Mouse (Mus musculus) hindbrain, embryonic 12.5 days (tissue): Measurements from ENCODE around the gene Igsf9b. TPM values are rescaled to one million over a fixed set of nuclear protein-coding genes. Genes with fewer than 3 reads are reported as not detected.

Experiments
- ATAC-seq: fragments of 200-750 bp; cut with Nextera tagmentation; 2 replicates; pipeline ENCODE4 v1.8.0; 2017; ENCODE audit warnings: moderate TSS enrichment; ENCODE audit not compliant: low FRiP score
- H3K27ac ChIP-seq: fragments of 300-500 bp; sonication (generic); 2 replicates; pipeline ENCODE4 v1.5.1; 2016; ENCODE audit warnings: mild to moderate bottlenecking
- H3K27me3 ChIP-seq: fragments of 300-500 bp; sonication (generic); 2 replicates; pipeline ENCODE4 v1.6.1; 2016; ENCODE audit warnings: mild to moderate bottlenecking
- H3K36me3 ChIP-seq: fragments of 300-500 bp; sonication (generic); 2 replicates; pipeline ENCODE4 v1.6.1; 2016; ENCODE audit warnings: mild to moderate bottlenecking
- H3K4me1 ChIP-seq: fragments of 300-500 bp; sonication (generic); 2 replicates; pipeline ENCODE4 v1.6.1; 2016
- H3K4me2 ChIP-seq: fragments of 300-500 bp; sonication (generic); replicated peaks from 2 replicates; pipeline ENCODE4 v1.6.1; 2016; ENCODE audit warnings: mild to moderate bottlenecking
- H3K4me3 ChIP-seq: fragments of 300-500 bp; sonication (generic); 2 replicates; pipeline ENCODE4 v1.5.1; 2016; ENCODE audit warnings: mild to moderate bottlenecking
- H3K9ac ChIP-seq: fragments of 300-500 bp; sonication (generic); 2 replicates; pipeline ENCODE4 v1.6.1; 2016; ENCODE audit warnings: mild to moderate bottlenecking, moderate library complexity
- H3K9me3 ChIP-seq: fragments of 300-500 bp; sonication (generic); replicated peaks from 2 replicates; pipeline ENCODE4 v1.6.1; 2016; ENCODE audit warnings: mild to moderate bottlenecking
- WGBS: fragments of 180-500 bp; shearing (Covaris S2); methylation state at CpG from one replicate; pipeline ENCODE4 v1.1.7; 2016; 5-methylcytosine and 5-hydroxymethylcytosine counted together
- polyA plus RNA-seq: library from polyadenylated mRNA; unstranded; fragments of >200 nt; fragmentation: Nextera tagmentation; extraction: Ambion mirVana; gene quantifications from 2 replicates; pipeline ENCODE4 v1.2.1, GENCODE M21; 2016

Gene Igsf9b
- polyA plus RNA-seq = 10.3 and 11.6 TPM in 2 replicates

DNA sequence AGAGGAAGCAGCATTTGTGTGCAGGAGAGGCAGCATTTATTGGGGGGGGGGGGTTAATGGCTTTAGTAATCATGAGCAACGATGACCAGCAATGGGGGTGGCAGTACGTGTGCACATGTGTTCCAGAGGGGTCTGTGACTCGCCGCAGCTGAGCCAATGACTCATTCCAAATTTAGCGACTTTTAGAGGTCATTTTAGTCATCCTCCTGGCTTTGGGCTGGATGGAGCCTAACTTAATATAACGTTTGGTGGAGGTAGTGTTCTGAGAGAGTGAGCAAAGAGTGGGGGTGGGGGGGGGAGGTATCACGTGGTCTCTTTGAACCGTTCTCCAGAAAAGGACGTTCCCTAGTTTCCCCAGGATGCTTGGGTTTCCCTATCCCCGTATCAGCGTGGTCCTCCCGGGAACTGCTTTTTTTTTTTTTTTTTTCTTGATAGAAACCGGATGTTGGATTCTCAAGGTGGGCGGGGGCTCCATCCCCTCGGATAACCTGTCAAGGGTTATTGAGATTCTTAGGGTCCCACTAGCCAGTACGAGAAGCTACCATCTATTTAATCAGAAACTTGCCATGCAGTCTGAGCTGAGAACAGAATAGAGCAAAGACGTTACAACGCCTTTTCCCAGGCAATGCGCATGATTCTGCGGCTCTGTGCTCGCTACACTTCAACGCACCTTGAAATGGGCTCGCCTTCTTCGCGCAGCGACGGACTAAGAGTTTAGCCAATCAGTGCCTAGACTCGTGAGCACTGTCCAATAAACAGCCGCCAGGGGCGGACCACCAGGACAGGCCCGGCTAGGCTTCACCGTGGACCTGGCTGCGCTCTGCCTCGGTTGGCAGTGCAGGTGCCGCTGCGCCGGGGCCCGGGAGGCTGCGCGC is at the start of gene Igsf9b:
Gene Igsf9b, plus strand, starts transcription at position 794 of the 875 bp plus-strand sequence.
- WGBS = under 1% methylated on average over 40 of the region's 40 CpGs
- peak; percentile 99 for ATAC-seq
- H3K4me1 ChIP-seq = peaks cover 36% of the 10 kb centered on the region

DNA sequence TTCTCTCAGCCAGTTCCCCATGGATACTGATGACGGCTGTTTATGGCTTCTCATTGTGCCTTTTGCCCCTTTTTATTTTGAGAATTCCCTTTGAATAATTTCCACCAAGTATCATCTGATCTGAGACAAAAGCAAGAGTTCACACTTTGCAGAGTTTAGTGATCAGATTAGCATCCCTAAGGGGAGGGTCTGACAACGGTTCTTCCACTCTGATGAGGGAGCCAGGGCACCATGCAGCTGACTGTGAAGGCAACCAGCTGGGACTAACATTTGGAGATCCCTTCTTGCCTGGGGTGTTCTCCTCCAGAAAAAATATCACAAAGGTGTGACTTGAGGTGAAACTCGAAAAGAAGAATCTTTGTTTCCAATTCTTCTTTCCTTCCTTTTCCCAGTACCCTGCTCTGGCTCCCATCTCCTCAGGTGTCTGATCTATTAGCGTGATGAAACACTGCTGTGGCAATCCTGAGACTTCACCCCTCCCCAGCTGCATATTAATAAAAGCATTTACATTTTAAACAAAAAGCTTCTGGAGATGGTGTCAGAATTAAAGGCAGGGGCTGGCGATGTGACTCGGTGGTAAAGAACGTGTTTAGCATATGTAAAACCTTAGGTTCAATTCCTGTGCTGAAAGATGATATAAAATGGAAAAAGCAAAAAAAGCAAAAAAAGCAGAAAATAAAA is 46.8 kb upstream of the Igsf9b start:
- Histone ChIP-seq H3K4me3 (no peak overlapping the region), H3K36me3 (no peaks in the 10 kb centered on the region), H3K27me3 (no peaks in the 10 kb centered on the region), H3K9ac (no peak overlapping the region), H3K27ac (no peak overlapping the region), H3K4me2 (no peak overlapping the region), H3K9me3 (no peaks in the 10 kb centered on the region), H3K4me1 (no peaks in the 10 kb centered on the region)
- 57% methylated on average over 7 of the region's 7 CpGs for WGBS
- ATAC-seq = no peak

More for the DNA sequence above, at the start of gene Igsf9b:
- Histone ChIP-seq H3K9ac (peak within 1 kb of the TSS; percentile 68), H3K27me3 (peaks cover 22% of the 10 kb centered on the region), H3K4me2 (peak within 1 kb of the TSS; percentile 93), H3K36me3 (no peaks in the 10 kb centered on the region), H3K4me3 (peak within 1 kb of the TSS; percentile 75), H3K27ac (peak within 1 kb of the TSS; percentile 81), H3K9me3 (no peaks in the 10 kb centered on the region)

DNA sequence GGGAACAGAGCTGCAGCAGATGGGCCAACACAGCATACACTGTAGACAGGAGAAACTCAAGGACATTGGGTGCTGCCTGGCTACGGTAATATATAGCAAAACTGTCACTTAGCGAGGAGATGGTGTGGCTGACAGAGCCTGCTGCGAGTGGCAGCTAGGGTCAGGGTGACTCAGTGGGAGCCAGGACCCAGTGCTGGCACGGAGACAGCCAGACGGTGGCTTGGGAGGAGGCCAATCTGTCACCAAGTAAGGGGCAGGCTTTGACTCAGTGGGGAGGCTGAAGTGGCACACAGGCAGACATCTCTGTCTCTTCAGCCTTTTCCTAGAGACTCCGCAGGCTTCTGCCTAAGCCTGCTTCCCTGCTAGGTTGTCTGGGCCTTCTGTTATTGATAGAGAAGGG is 42.5 kb upstream of the Igsf9b start:
- no peak overlapping the region for H3K9ac ChIP-seq
- H3K27me3 ChIP-seq = no peaks in the 10 kb centered on the region
- 53% methylated on average over 6 of the region's 6 CpGs for whole genome bisulfite sequencing
- ATAC-seq = no peak
- H3K27ac ChIP-seq = no peak overlapping the region
- H3K36me3 ChIP-seq = no peaks in the 10 kb centered on the region
- H3K4me1 ChIP-seq = no peaks in the 10 kb centered on the region
- H3K4me2 ChIP-seq = no peak overlapping the region
- H3K4me3 ChIP-seq = no peak overlapping the region
- no peaks in the 10 kb centered on the region for H3K9me3 ChIP-seq

DNA sequence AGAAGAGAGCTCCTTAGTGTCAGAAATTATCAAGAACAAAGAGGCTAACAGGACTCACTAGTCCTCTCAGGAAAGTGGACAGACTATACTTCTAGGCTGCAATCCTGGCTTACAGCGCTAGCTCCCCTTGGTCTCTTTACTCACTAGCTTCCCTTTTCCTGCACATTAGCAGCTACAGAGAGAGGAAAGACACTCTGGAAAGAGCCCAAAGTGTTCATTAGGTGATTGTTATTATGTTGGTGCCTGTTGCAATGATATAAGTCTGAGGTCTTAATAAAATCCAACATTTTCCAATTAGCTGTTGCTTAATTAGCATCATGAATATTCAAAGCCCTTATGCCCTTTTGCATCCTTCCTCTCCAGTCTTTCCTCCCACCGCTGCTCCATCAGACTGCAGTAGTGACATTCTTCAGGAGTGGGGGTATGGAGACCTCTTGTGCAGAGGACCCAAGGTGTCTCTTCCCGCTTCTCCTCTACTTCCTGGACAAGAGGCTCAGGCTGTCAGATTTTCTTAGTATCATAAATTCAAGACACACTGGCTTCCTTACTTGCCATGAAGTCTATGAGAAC is 38.5 kb upstream of the Igsf9b start:
- no peak for ATAC-seq
- WGBS = 80% methylated on average over 3 of the region's 3 CpGs
- Histone ChIP-seq H3K9ac (no peak overlapping the region), H3K9me3 (no peaks in the 10 kb centered on the region), H3K27ac (no peak overlapping the region), H3K4me3 (no peak overlapping the region), H3K27me3 (no peaks in the 10 kb centered on the region), H3K4me1 (no peaks in the 10 kb centered on the region), H3K36me3 (no peaks in the 10 kb centered on the region), H3K4me2 (no peak overlapping the region)

DNA sequence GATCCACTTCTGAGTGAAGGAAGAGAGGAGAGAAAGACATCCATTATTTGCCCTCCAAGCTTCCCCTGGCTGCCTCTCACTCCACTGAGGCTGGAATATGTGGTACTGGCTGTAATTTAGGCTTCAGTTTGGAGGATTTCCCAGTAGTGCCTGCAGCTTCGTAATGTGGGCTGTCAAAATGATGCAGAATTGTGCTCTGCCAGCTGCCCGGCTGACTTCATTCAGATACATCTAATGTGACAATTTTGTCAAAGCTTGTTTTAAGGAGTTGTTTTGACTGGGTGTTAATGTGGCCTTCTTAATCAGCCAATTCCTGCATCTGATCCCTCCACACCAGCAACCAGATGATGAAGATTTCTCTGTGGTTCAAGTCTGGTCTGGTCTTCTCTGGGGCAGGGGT is 37.1 kb upstream of the Igsf9b start:
- no peak overlapping the region for H3K27ac ChIP-seq
- ATAC-seq = no peak
- no peaks in the 10 kb centered on the region for H3K9me3 ChIP-seq
- no peaks in the 10 kb centered on the region for H3K4me1 ChIP-seq
- WGBS = 64% methylated on average over 2 of the region's 2 CpGs
- H3K9ac ChIP-seq = no peak overlapping the region
- no peak overlapping the region for H3K4me3 ChIP-seq
- no peaks in the 10 kb centered on the region for H3K36me3 ChIP-seq
- H3K4me2 ChIP-seq = no peak overlapping the region
- H3K27me3 ChIP-seq = no peaks in the 10 kb centered on the region

DNA sequence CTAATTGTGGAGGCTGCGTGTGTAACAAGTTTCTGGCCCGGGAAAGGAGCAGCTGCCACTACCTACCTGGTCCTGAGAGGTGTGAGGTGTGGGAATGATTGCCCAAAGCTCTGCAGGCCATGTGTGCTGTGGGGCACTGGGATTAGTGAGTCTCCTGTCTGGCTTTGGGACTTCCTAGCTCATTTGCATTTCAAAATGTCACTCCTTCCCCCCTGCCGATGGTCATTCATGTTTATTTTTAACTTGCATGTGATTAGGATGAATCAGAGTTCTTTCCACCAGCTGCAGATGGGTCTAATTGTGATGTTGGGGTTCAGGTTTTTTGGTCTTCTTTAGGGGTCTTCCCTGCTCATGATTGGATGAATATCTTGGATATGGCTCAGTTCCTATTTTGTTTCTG is 34.0 kb upstream of the Igsf9b start:
- Histone ChIP-seq H3K9ac (no peak overlapping the region), H3K27me3 (no peaks in the 10 kb centered on the region), H3K4me3 (no peak overlapping the region), H3K4me2 (no peak overlapping the region), H3K36me3 (no peaks in the 10 kb centered on the region), H3K4me1 (no peaks in the 10 kb centered on the region), H3K9me3 (no peaks in the 10 kb centered on the region), H3K27ac (no peak overlapping the region)
- WGBS = 62% methylated on average over 3 of the region's 3 CpGs
- ATAC-seq = no peak

DNA sequence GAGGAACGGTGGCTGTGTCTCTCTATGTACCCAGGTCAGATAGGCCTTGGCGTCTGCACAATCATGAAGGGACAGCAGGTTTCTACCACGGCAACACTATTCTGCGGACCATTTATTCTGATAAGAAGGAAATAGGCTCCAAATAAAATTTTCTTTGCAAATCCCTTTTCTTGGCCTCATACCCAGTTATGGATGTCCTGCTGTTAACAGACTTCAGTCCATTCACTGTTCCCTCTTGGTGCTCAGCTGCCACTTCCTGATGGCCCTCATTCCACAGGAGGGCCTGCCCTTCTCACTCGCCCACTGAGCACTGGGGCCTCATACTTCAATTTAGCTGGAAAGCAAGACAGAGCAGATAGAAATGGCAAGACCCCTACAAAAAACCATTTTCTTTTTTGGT is 31.1 kb upstream of the Igsf9b start:
- Histone ChIP-seq H3K9me3 (no peaks in the 10 kb centered on the region), H3K27me3 (no peaks in the 10 kb centered on the region), H3K36me3 (no peaks in the 10 kb centered on the region), H3K9ac (no peak overlapping the region), H3K27ac (no peak overlapping the region), H3K4me3 (no peak overlapping the region), H3K4me1 (no peaks in the 10 kb centered on the region), H3K4me2 (no peak overlapping the region)
- 83% methylated on average over 5 of the region's 5 CpGs for WGBS
- ATAC-seq = no peak

DNA sequence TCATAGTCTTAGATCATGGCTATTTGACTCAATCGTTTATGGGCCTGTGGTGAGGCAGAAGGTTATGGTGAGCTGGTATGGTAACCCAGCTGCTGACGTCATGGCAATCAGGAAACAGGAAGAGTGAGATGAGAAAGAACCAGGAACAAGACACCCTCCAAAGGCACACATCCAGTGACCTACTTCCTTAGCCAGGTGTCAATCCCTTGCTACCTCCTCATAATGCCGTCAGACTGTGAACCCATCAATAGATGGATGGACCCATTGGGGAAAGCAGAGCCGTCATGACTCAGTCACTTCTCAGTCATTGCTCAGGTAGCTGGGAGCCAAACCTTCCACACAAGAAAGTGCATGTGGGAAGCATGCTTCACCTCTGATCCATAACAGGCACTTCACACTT is 30.5 kb upstream of the Igsf9b start:
- Histone ChIP-seq H3K4me3 (no peak overlapping the region), H3K9me3 (no peaks in the 10 kb centered on the region), H3K36me3 (no peaks in the 10 kb centered on the region), H3K27ac (no peak overlapping the region), H3K27me3 (no peaks in the 10 kb centered on the region), H3K4me1 (no peaks in the 10 kb centered on the region), H3K4me2 (no peak overlapping the region), H3K9ac (no peak overlapping the region)
- ATAC-seq = no peak
- WGBS = 87% methylated on average over 4 of the region's 4 CpGs

DNA sequence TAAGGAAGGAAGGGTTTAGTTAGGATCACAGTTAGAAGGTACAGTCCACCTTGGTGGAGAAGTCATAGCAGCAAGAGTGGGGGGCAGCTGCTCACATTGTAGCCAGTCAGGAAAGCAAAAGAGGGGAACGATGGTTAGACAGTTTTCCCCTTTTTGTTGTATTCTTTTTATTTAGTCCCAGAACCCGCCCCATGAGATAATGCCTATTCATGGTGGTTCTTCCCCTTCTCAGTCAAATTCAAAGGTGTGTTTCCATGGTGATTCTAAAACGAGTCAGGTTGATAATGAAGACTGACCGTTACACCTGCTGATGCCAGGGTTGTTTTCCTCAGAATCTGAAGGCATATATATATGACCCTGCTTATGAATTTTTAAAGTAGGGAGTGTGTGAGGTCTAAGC is 29.7 kb upstream of the Igsf9b start:
- no peaks in the 10 kb centered on the region for H3K36me3 ChIP-seq
- H3K9me3 ChIP-seq = no peaks in the 10 kb centered on the region
- no peak overlapping the region for H3K4me3 ChIP-seq
- H3K27ac ChIP-seq = no peak overlapping the region
- H3K27me3 ChIP-seq = no peaks in the 10 kb centered on the region
- no peak overlapping the region for H3K4me2 ChIP-seq
- H3K4me1 ChIP-seq = no peaks in the 10 kb centered on the region
- no peak for ATAC-seq
- H3K9ac ChIP-seq = no peak overlapping the region
- WGBS = 67% methylated on average over 4 of the region's 4 CpGs

DNA sequence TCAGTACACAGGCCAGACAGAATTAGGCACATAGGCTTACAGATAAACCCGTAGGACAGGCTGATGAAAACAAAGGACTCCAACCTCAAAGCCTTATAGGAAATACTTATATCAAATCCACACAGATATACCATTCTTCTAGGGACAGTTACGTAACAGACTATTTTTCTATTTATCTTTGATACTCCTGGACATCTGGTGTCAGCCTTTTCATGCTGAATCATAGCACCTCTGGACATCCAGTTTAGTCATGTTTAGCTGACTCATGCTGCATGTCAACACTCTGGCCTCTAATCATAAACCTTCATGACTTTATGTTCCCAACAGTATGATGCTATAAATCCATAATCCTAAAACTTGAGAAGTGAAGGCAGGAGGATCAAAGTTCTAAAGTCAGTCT is 29.1 kb upstream of the Igsf9b start:
- H3K9me3 ChIP-seq = no peaks in the 10 kb centered on the region
- H3K36me3 ChIP-seq = no peaks in the 10 kb centered on the region
- H3K9ac ChIP-seq = no peak overlapping the region
- H3K4me1 ChIP-seq = no peaks in the 10 kb centered on the region
- H3K4me3 ChIP-seq = no peak overlapping the region
- WGBS = 98% methylated on average over 2 of the region's 2 CpGs
- no peaks in the 10 kb centered on the region for H3K27me3 ChIP-seq
- H3K4me2 ChIP-seq = no peak overlapping the region
- no peak for ATAC-seq
- H3K27ac ChIP-seq = no peak overlapping the region

DNA sequence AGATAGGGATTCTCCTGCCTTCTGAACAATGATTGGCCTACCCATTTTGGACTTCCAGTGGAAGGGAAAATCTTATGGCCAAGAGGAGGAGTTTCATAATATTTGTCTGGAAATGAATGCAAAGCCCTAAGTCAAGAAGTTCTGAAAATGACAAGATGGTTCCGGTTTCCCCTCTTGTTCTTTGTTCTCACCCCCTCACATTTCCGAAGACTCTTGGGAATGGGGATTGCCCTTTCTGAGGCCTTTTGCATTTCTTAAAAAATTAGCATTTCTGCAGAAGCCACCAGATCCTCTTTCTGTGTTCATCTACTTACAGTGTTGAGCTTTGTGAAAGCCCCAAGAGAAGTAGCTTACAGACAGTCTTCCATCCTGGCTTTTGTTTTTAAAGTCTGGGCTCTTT is 27.1 kb upstream of the Igsf9b start:
- 86% methylated on average over 2 of the region's 2 CpGs for WGBS
- ATAC-seq = no peak
- H3K27ac ChIP-seq = no peak overlapping the region
- no peaks in the 10 kb centered on the region for H3K36me3 ChIP-seq
- H3K4me3 ChIP-seq = no peak overlapping the region
- H3K4me1 ChIP-seq = no peaks in the 10 kb centered on the region
- no peaks in the 10 kb centered on the region for H3K9me3 ChIP-seq
- no peak overlapping the region for H3K4me2 ChIP-seq
- no peak overlapping the region for H3K9ac ChIP-seq
- H3K27me3 ChIP-seq = no peaks in the 10 kb centered on the region

DNA sequence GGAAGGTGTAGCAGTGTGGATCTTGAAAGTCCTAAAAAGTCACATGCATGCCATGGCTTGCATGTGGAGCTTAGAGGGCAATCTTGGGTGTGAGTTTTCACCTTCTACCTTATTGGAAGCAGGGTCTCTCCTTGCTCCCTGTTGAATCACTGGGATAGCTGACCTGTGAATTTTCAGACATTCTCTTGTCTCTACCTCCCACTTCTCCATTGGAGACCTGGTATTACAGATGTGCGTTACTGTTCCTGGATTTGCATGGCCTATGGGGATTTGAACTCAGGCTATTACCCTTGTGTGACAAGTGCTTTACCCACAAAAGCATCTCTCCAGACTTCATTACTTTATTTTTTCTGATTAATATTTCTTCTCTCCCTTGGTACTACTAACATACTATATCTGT is 26.1 kb upstream of the Igsf9b start:
- H3K9ac ChIP-seq = no peak overlapping the region
- no peaks in the 10 kb centered on the region for H3K36me3 ChIP-seq
- 93% methylated on average over 1 of the region's 1 CpGs for WGBS
- H3K27ac ChIP-seq = no peak overlapping the region
- no peaks in the 10 kb centered on the region for H3K27me3 ChIP-seq
- H3K4me3 ChIP-seq = no peak overlapping the region
- no peaks in the 10 kb centered on the region for H3K9me3 ChIP-seq
- no peaks in the 10 kb centered on the region for H3K4me1 ChIP-seq
- no peak for ATAC-seq
- H3K4me2 ChIP-seq = no peak overlapping the region
